Mouse (Mus musculus) limb, embryonic 12.5 days (tissue): ENCODE measurements at regions not wholly inside any gene's neighbourhood (a gene's known extent, or its start where the extent isn't known, plus 50 kb on each side); places are given as distances from the start of the nearest gene placed in this dataset.
A peak's percentile ranks its signal among the peaks of the same experiment; 100 is the strongest.

ENCODE experiments used
- ATAC-seq: fragments of 200-750 bp; cut with Nextera tagmentation; 2 replicates; pipeline ENCODE4 v1.8.0; 2017; ENCODE audit warnings: low read depth, moderate TSS enrichment; ENCODE audit not compliant: insufficient number of reproducible peaks, insufficient read depth, low FRiP score, low TSS enrichment
- H3K27ac ChIP-seq: fragments of 300-500 bp; sonication (generic); 2 replicates; pipeline ENCODE4 v1.5.1; 2016; ENCODE audit warnings: mild to moderate bottlenecking, moderate library complexity
- H3K27me3 ChIP-seq: fragments of 300-500 bp; sonication (generic); 2 replicates; pipeline ENCODE4 v1.6.1; 2016; ENCODE audit warnings: mild to moderate bottlenecking, moderate library complexity
- H3K36me3 ChIP-seq: fragments of 300-500 bp; sonication (generic); 2 replicates; pipeline ENCODE4 v1.6.1; 2016; ENCODE audit warnings: mild to moderate bottlenecking, moderate library complexity
- H3K4me1 ChIP-seq: fragments of 300-500 bp; sonication (generic); replicated peaks from 2 replicates; pipeline ENCODE4 v1.6.1; 2016
- H3K4me2 ChIP-seq: fragments of 300-500 bp; sonication (generic); 2 replicates; pipeline ENCODE4 v1.6.1; 2016; ENCODE audit warnings: mild to moderate bottlenecking, moderate library complexity
- H3K4me3 ChIP-seq: fragments of 300-500 bp; sonication (generic); replicated peaks from 2 replicates; pipeline ENCODE4 v1.5.1; 2016; ENCODE audit warnings: mild to moderate bottlenecking
- H3K9ac ChIP-seq: fragments of 300-500 bp; sonication (generic); replicated peaks from 2 replicates; pipeline ENCODE4 v1.6.1; 2016; ENCODE audit warnings: mild to moderate bottlenecking, moderate library complexity
- H3K9me3 ChIP-seq: fragments of 300-500 bp; sonication (generic); 2 replicates; pipeline ENCODE4 v1.6.1; 2016; ENCODE audit warnings: mild to moderate bottlenecking, moderate library complexity
- WGBS: fragments of 180-500 bp; shearing (Covaris S2); methylation state at CpG from one replicate; pipeline ENCODE4 v1.1.7; 2016; 5-methylcytosine and 5-hydroxymethylcytosine counted together

DNA sequence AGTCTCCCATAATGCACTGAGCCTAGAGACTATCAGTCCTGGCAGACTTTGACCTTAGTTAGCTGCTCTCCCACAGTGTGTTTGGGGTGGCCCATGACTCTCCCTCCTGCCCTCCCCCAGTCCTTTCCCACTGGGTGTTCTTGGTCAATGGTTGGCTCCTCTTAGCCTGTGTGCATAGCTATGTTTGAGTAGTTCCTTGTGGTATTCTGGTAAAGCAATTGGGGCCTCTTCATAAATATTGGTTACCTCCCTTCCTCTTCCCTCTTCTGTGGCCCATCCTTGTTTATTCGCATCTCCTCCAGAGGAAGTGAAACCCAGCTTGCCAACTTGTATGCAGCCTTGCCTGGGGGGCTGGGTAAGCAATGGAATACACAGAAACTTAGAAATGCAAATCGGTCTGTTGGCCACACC is 74.0 kb downstream of the Zfp706 start:
- Histone ChIP-seq H3K27me3 (no peaks in the 10 kb centered on the region), H3K9me3 (no peaks in the 10 kb centered on the region), H3K27ac (no peak overlapping the region), H3K4me3 (no peak overlapping the region), H3K9ac (no peak overlapping the region), H3K4me2 (no peak overlapping the region), H3K36me3 (no peaks in the 10 kb centered on the region), H3K4me1 (peaks cover 16% of the 10 kb centered on the region)
- ATAC-seq: no peak
- WGBS: 87% methylated on average over 2 of the region's 2 CpGs

DNA sequence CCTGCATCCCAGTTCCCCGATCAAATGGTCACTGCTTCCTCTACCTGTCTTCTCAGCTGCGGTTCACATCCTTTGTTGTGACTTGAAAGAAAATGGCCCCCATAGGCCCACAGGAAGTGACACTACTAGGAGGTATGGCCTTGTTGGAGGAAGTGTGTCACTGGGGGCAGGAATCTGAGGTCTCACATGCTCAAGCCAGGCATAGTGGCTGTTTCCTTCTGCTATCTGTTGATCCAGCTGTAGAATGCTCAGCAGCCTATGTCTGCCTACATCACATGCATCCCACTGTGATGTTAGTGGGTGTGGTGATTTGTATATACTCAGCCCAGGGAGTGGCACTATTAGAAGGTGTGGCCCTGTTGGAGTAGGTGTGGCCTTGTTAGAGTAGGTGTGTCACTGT is 76.1 kb downstream of the Zfp706 start:
- no peak for ATAC-seq
- Histone ChIP-seq H3K27ac (no peak overlapping the region), H3K4me3 (no peak overlapping the region), H3K9ac (no peak overlapping the region), H3K27me3 (no peaks in the 10 kb centered on the region), H3K36me3 (no peaks in the 10 kb centered on the region), H3K4me1 (no peaks in the 10 kb centered on the region), H3K4me2 (no peak overlapping the region), H3K9me3 (no peaks in the 10 kb centered on the region)
- WGBS: 59% methylated on average over 2 of the region's 2 CpGs

DNA sequence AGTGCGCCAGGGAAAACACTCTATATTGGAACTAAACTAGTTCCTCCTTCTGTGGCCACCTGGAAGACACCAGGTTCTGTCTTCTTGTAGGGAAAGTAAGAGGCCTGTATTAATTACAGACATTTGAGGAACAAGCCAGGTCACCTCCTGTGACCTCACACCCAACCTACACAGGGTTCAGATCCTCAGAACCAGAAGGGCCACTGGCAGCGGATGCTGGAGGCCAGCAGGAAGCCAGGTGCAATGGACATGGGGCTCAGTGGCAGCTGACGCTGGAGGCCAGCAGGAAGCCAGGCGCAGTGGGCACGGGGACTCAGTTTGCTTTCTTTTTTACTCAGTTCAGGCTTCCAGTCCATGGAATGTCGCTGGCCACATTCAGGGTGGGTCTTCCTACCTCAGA is 77.1 kb downstream of the Zfp706 start:
- H3K27ac ChIP-seq: 0 out of 2 replicates have a peak overlapping the region, but pooled peaks have one; percentile 35
- 77% methylated on average over 6 of the region's 6 CpGs for WGBS

DNA sequence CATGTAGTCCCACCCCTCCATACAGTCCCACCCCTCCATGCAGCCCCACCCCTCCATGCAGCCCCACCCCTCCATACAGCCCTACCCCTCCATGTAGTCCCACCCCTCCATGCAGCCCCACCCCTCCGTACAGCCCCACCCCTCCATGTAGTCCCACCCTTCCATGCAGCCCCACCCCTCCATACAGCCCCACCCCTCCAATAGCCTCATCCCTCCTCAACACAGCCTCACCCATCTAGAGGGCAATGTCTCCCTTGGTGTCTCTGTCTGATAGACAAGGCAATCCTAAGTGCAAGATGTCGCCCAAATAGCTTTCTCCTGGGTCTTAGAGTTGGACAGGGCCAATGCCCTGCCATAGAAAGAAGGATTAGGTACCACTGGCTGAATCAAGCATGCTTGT is 77.8 kb downstream of the Zfp706 start:
- Histone ChIP-seq H3K4me2 (no peak overlapping the region), H3K27ac (no peak overlapping the region), H3K27me3 (no peaks in the 10 kb centered on the region), H3K4me3 (no peak overlapping the region), H3K9ac (no peak overlapping the region), H3K9me3 (no peaks in the 10 kb centered on the region), H3K4me1 (no peaks in the 10 kb centered on the region), H3K36me3 (no peaks in the 10 kb centered on the region)
- WGBS: 83% methylated on average over 2 of the region's 2 CpGs
- no peak for ATAC-seq

More for the DNA sequence above, 77.1 kb downstream of the Zfp706 start:
- no peaks in the 10 kb centered on the region for H3K36me3 ChIP-seq
- no peaks in the 10 kb centered on the region for H3K27me3 ChIP-seq
- no peak overlapping the region for H3K9ac ChIP-seq
- no peaks in the 10 kb centered on the region for H3K9me3 ChIP-seq
- no peak overlapping the region for H3K4me3 ChIP-seq
- no peak overlapping the region for H3K4me2 ChIP-seq
- no peak for ATAC-seq
- no peaks in the 10 kb centered on the region for H3K4me1 ChIP-seq

DNA sequence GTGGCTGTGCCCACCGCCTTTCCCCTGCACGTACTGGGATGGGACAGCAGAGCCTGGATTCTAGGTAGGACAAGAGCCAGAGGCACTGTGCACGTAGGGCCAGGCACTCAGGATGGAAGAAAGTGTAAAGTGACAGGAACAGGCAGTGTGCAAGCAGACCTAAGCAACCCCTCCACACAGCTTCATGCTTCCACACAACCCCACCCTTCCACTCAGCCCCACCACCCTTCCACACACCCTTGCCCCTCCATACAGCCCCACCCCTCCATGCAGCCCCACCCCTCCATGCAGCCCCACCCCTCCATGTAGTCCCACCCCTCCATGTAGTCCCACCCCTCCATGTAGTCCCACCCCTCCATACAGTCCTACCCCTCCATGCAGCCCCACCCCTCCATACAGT is 78.5 kb downstream of the Zfp706 start:
- no peaks in the 10 kb centered on the region for H3K36me3 ChIP-seq
- H3K9ac ChIP-seq: no peak overlapping the region
- no peak for ATAC-seq
- no peak overlapping the region for H3K27ac ChIP-seq
- no peaks in the 10 kb centered on the region for H3K9me3 ChIP-seq
- no peak overlapping the region for H3K4me3 ChIP-seq
- WGBS: 88% methylated on average over 3 of the region's 3 CpGs
- H3K4me1 ChIP-seq: no peaks in the 10 kb centered on the region
- H3K27me3 ChIP-seq: no peaks in the 10 kb centered on the region
- no peak overlapping the region for H3K4me2 ChIP-seq

DNA sequence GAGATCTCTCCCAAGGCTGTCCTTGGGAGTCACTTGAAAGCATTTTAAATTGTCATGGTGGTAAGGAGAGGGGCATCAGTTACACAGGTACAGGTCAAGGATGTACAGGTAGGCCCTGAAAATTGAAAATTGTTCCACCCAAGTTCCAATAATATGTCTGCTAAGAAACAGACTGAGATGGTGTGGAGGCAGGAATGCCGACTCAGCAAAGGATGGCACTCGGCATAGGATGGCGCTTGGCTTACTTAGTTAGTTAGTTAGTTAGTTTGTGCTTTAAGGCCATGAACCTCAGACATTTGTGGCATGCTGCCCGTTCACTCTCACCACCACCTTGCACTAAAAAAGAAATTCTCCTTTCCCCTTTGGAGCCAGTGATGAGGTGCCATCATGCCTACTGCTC is 78.9 kb downstream of the Zfp706 start:
- Histone ChIP-seq H3K4me3 (no peak overlapping the region), H3K9ac (no peak overlapping the region), H3K36me3 (no peaks in the 10 kb centered on the region), H3K27ac (no peak overlapping the region), H3K27me3 (no peaks in the 10 kb centered on the region), H3K4me1 (no peaks in the 10 kb centered on the region), H3K4me2 (no peak overlapping the region), H3K9me3 (no peaks in the 10 kb centered on the region)
- ATAC-seq: no peak
- WGBS: 92% methylated on average over 4 of the region's 4 CpGs

DNA sequence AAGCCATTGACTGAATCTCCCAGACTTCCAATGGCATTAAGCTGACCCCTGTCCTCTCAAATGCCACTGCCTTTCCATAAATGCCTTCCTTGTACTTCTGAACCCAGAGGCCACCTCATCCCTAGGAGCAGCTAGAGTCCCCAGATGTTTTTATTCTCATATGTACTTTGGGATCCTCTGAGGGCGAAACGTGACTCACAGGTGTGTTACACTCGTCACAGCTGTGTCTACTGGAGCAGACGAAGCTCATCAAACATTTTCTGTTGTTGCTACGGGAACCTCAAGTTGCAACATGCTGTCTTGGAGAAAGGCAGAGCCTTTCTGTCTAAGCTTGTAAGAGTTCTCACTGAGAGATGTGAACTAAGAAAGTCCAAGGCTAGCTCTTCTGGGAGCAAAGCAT is 80.1 kb downstream of the Zfp706 start:
- no peak for ATAC-seq
- Histone ChIP-seq H3K4me2 (no peak overlapping the region), H3K4me1 (no peaks in the 10 kb centered on the region), H3K9ac (no peak overlapping the region), H3K9me3 (no peaks in the 10 kb centered on the region), H3K4me3 (no peak overlapping the region), H3K36me3 (no peaks in the 10 kb centered on the region), H3K27ac (no peak overlapping the region), H3K27me3 (no peaks in the 10 kb centered on the region)
- WGBS: 64% methylated on average over 5 of the region's 5 CpGs

DNA sequence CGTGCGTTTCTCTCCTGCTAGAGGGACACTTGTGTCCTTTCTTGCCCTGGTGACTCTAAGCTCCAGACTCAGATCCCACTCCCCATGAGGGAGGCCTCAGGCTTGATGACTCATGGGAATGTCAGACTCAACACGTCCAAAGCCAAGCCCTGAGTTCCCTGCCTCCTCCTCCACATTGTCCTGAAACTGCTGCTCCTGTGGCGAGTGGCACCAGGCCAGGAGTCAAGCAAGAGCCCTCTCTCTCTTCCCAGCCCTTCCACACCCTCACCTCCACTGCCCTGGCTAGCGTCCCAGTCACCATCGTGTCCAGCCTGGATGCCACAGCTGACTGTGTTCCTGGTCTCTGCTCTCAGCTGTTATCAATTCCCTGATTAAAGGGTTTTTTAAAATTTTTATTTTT is 83.4 kb downstream of the Zfp706 start:
- Histone ChIP-seq H3K4me3 (no peak overlapping the region), H3K4me1 (no peaks in the 10 kb centered on the region), H3K27me3 (no peaks in the 10 kb centered on the region), H3K27ac (no peak overlapping the region), H3K9me3 (no peaks in the 10 kb centered on the region), H3K9ac (no peak overlapping the region), H3K4me2 (no peak overlapping the region), H3K36me3 (no peaks in the 10 kb centered on the region)
- WGBS: 84% methylated on average over 6 of the region's 6 CpGs
- no peak for ATAC-seq

DNA sequence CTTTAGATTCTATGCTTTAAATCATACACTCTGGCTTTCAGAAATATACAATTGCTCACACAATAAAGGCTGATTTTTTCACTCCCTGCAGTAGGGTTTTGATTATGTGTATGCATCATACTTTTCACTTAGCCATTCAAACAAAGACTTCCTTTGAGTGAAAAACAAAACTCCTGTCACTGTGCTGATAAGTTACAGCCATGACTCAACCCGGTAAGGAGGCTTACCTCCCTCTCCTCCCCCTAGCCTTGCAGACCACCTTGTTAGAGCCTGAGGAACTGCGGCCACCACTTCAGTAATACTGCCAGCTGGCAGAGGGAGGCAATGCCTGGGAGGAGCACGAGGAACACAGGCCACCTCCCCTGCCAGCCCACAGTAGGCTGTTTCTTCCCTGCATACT is 86.2 kb downstream of the Zfp706 start:
- Histone ChIP-seq H3K9ac (no peak overlapping the region), H3K4me2 (no peak overlapping the region), H3K4me1 (0 out of 2 replicates have a peak, but pooled peaks cover 3% of the 10 kb centered on the region), H3K4me3 (no peak overlapping the region), H3K9me3 (no peaks in the 10 kb centered on the region), H3K27ac (peak overlapping the region; percentile 29; the same call in 1 of the 2 replicates), H3K27me3 (peaks cover 4% of the 10 kb centered on the region), H3K36me3 (no peaks in the 10 kb centered on the region)
- WGBS: 26% methylated on average over 3 of the region's 3 CpGs
- no peak for ATAC-seq

DNA sequence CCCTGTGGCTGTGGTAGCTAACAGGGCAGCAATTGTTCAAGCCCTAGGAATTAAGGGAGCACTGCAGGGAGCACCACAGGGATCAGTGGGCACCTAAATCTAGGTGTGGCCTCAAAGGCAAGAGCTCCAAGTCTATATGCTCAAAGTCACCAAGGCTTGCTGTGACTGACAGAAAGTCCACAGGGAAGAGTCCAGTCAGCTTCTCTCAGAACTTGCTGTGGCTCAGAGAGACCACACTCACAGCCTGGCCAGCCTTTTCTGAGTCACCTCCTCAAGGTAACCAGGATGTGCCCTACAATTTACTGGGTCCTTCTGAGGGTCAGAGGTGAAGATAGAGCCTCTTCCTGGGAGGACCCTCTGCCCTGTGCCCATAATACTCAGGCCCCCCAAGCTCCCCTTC is 86.7 kb downstream of the Zfp706 start:
- H3K36me3 ChIP-seq: no peaks in the 10 kb centered on the region
- H3K9ac ChIP-seq: no peak overlapping the region
- no peak for ATAC-seq
- H3K9me3 ChIP-seq: no peaks in the 10 kb centered on the region
- no peak overlapping the region for H3K4me2 ChIP-seq
- H3K27me3 ChIP-seq: peaks cover 4% of the 10 kb centered on the region
- H3K4me1 ChIP-seq: 0 out of 2 replicates have a peak, but pooled peaks cover 3% of the 10 kb centered on the region
- no peak overlapping the region for H3K27ac ChIP-seq
- H3K4me3 ChIP-seq: no peak overlapping the region

DNA sequence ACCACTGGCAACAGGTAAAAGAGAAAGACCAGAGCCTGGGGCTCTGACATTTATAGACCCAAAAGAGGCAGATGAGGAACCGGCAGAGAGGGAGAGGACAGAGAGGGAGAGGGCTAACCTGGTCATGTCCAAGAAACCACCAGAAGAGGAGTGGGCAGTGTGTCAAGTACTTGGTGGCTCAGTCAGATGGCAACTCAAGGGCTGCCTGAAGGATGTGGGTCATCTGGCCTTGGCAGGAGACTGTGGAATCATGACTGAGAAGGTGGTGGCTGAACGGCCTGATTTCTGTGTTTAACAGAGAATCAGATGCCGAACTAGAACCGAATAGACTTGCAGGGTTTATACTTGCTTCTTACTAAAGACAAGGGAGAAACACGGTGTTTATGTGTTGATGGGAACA is 87.9 kb downstream of the Zfp706 start:
- Histone ChIP-seq H3K27me3 (peaks cover 4% of the 10 kb centered on the region), H3K4me1 (0 out of 2 replicates have a peak, but pooled peaks cover 3% of the 10 kb centered on the region), H3K4me3 (no peak overlapping the region), H3K9me3 (no peaks in the 10 kb centered on the region), H3K4me2 (no peak overlapping the region), H3K9ac (no peak overlapping the region), H3K27ac (no peak overlapping the region), H3K36me3 (no peaks in the 10 kb centered on the region)
- ATAC-seq: no peak
- 86% methylated on average over 5 of the region's 5 CpGs for WGBS

DNA sequence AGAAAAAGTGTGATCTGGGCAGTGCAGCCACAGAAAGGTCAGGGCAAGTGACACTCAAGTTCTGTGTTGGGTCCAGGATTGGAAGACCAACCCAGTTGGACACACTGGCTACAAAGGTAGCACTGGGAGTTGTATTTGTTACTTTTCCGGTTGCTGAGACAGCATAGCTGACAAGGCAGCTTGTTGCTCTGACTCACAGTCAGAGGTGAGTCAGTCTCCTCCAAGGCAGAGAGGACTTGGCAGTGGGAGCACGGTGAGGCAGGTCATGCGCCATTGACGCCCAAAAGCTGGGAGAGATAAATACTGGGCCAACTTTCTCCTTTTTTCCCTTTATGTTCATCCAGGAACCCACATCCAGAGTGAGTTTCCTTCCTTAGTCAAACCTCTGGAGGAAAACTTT is 88.4 kb downstream of the Zfp706 start:
- Histone ChIP-seq H3K36me3 (no peaks in the 10 kb centered on the region), H3K4me2 (no peak overlapping the region), H3K9me3 (no peaks in the 10 kb centered on the region), H3K27ac (no peak overlapping the region), H3K4me3 (no peak overlapping the region), H3K9ac (no peak overlapping the region), H3K27me3 (peaks cover 4% of the 10 kb centered on the region), H3K4me1 (0 out of 2 replicates have a peak, but pooled peaks cover 3% of the 10 kb centered on the region)
- no peak for ATAC-seq
- 91% methylated on average over 4 of the region's 4 CpGs for WGBS
